Mouse (Mus musculus) ES-Bruce4 (cell line): Measurements from ENCODE around the gene Pskh1. TPM values are rescaled to one million over a fixed set of nuclear protein-coding genes. Genes with fewer than 3 reads are reported as not detected.

Source experiments
- H3K27ac ChIP-seq: 2 replicates; pipeline ENCODE4 v1.5.1; 2012; ENCODE audit warnings: low read length, inconsistent platforms; ENCODE audit not compliant: insufficient read depth
- H3K27me3 ChIP-seq: 2 replicates; pipeline ENCODE4 v1.6.1; 2012; ENCODE audit warnings: mild to moderate bottlenecking, low read length, inconsistent platforms; ENCODE audit not compliant: control insufficient read depth, poor library complexity, insufficient read depth, severe bottlenecking
- H3K36me3 ChIP-seq: 2 replicates; pipeline ENCODE4 v1.6.1; 2012; ENCODE audit warnings: inconsistent platforms, mild to moderate bottlenecking, low read length, moderate library complexity; ENCODE audit not compliant: control insufficient read depth, poor library complexity, insufficient read depth, severe bottlenecking
- H3K4me1 ChIP-seq: one replicate; pipeline ENCODE4 v1.8.1; 2011; ENCODE audit warnings: low read length; ENCODE audit not compliant: control insufficient read depth, insufficient read depth
- H3K4me3 ChIP-seq: 2 replicates; pipeline ENCODE4 v1.5.1; 2011; ENCODE audit warnings: low read depth, mild to moderate bottlenecking, low read length
- H3K9ac ChIP-seq: 2 replicates; pipeline ENCODE4 v1.6.1; 2012; ENCODE audit warnings: low read depth, mild to moderate bottlenecking, inconsistent platforms; ENCODE audit not compliant: poor library complexity, severe bottlenecking
- H3K9me3 ChIP-seq: replicated peaks from 2 replicates; pipeline ENCODE4 v1.6.1; 2012; ENCODE audit warnings: mild to moderate bottlenecking, low read length, inconsistent platforms; ENCODE audit not compliant: control insufficient read depth, poor library complexity, insufficient read depth, severe bottlenecking
- CTCF ChIP-seq: IDR thresholded peaks from one replicate; pipeline ENCODE4 v1.8.1; 2011; ENCODE audit warnings: low read depth, low read length
- EP300 ChIP-seq: IDR thresholded peaks from 2 replicates; pipeline ENCODE4 v1.6.1; 2011; ENCODE audit warnings: low read depth, low read length; ENCODE audit not compliant: insufficient read depth
- POLR2A ChIP-seq: IDR thresholded peaks from one replicate; pipeline ENCODE4 v1.8.1; 2011; ENCODE audit warnings: low read length; ENCODE audit not compliant: insufficient read depth
- polyA plus RNA-seq: library from polyadenylated mRNA; stranded (reverse); fragments of >200 nt; gene quantifications from 2 replicates; pipeline ENCODE4 v1.2.4, GENCODE M21; 2011; ENCODE audit warnings: low read depth; ENCODE audit not compliant: missing spikeins, insufficient read depth, insufficient read length

Pskh1 gene
- polyA plus RNA-seq, 1 experiment = 27.4 TPM

GRCm38 (mm10) chr8:105860143-105860981 is 39.9 kb upstream of the Pskh1 start, which contains the start of gene Nutf2:
Nutf2 (plus strand) TSS chr8:105860580.
- Histone ChIP-seq H3K36me3 (peaks cover 19% of the 10 kb centered on the region), H3K4me3 (peak within 1 kb of the TSS; percentile 88), H3K27ac (peak within 1 kb of the TSS; percentile 71), H3K9me3 (no peaks in the 10 kb centered on the region), H3K27me3 (no peaks in the 10 kb centered on the region), H3K9ac (peak within 1 kb of the TSS; percentile 91), H3K4me1 (peaks cover 3% of the 10 kb centered on the region)
- TF ChIP-seq EP300 = peak; percentile 38; the same call in 1 of the 2 replicates
- TF ChIP-seq POLR2A = peak; percentile 75
- no peak for TF ChIP-seq CTCF

GRCm38 (mm10) chr8:105861951-105862350 is 38.3 kb upstream of the Pskh1 start:
- no peak for TF ChIP-seq EP300
- TF ChIP-seq CTCF = peak; percentile 2
- TF ChIP-seq POLR2A = no peak
- H3K27me3 ChIP-seq = no peaks in the 10 kb centered on the region
- H3K4me3 ChIP-seq = peak overlapping the region; percentile 88
- H3K36me3 ChIP-seq = peaks cover 34% of the 10 kb centered on the region
- peaks cover 3% of the 10 kb centered on the region for H3K4me1 ChIP-seq
- H3K9me3 ChIP-seq = no peaks in the 10 kb centered on the region
- no peak overlapping the region for H3K27ac ChIP-seq
- peak overlapping the region; percentile 91 for H3K9ac ChIP-seq

DNA sequence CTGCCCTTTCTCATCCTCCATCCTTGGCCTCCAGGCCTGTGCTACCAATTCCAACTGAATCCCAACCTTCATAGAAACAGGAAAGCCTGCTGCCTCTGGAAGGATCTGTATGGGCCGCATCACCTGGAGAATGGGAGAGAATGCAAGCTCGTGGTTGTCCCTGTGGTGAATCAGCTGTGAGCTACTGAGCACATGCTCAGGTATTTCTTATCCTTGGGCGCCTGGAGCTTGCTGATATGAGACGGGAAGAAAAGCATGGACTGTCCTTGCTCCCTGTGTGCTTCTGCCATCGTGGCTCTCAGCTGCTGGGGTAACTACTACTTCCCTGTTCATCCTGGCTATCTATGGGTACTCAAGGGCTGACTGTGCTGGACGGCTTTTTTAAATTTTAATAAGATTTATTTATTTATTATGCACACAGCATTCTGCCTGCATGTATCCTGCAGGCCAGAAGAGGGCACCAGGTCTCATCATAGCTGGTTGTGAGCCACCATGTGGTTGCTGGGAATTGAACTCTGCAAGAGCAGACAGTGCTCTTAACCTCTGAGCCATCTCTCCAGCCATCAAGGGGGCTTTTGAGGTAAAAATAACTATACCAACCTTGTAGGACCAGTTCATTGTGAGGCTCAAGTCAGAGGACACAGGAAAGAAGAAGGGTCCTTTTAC is 33.7 kb upstream of the Pskh1 start:
- H3K27ac ChIP-seq = peak overlapping the region; percentile 51
- peaks cover 71% of the 10 kb centered on the region for H3K36me3 ChIP-seq
- no peak overlapping the region for H3K4me3 ChIP-seq
- H3K9ac ChIP-seq = no peak overlapping the region; the same call in 1 of the 2 replicates
- peaks cover 2% of the 10 kb centered on the region for H3K4me1 ChIP-seq
- TF ChIP-seq EP300 = no peak
- peak; percentile 47 for TF ChIP-seq CTCF
- no peaks in the 10 kb centered on the region for H3K27me3 ChIP-seq
- H3K9me3 ChIP-seq = no peaks in the 10 kb centered on the region

GRCm38 (mm10) chr8:105874301-105874700 is 25.9 kb upstream of the Pskh1 start:
- H3K4me1 ChIP-seq = no peaks in the 10 kb centered on the region

DNA sequence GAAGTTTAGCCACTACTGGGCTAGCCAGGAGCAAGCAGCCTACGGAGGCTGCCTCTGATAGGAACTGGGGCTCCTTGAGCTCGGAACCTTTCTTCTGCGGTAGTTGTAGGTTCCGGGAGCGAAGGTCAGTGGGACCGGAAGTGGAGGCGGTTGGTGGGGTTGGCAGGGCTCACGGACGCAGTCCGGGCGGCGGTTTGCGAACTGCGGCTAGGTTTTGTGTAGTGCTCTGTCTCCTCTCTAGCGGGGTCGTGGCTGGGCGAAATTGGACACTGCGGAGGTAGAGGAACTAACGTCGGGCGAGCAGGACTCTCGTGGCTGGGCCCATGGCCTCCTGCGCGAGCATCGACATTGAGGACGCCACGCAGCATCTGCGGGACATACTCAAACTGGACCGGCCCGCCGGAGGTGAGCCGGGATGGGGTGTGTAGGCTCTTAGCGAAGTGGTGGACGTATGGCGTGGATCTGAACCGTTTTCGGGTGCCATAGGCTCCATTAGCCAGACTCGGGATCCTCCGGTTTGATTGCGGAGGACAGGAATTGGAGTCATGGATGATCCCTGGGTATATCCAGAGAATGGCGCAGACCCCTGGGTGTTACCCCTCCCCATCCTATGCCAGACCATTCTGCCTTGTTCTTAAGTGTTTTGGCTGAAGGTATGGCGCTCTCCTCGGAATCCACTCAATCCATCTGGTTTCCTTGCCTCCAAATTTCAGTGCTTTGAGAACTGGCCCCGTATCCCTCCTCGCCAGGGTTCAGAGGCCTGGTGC is 19.3 kb upstream of the Pskh1 start, which contains the start of gene Edc4:
TSS of gene Edc4 (plus strand) at position 128 of the 767 bp plus-strand sequence.
- H3K4me1 ChIP-seq = no peaks in the 10 kb centered on the region
- TF ChIP-seq EP300 (peak; percentile 61; the same call in 1 of the 2 replicates), CTCF (no peak), POLR2A (peak; percentile 91)
- no peaks in the 10 kb centered on the region for H3K9me3 ChIP-seq
- H3K4me3 ChIP-seq = peak within 1 kb of the TSS; percentile 97
- no peaks in the 10 kb centered on the region for H3K27me3 ChIP-seq
- peak within 1 kb of the TSS; percentile 86 for H3K9ac ChIP-seq
- H3K27ac ChIP-seq = peak within 1 kb of the TSS; percentile 92
- H3K36me3 ChIP-seq = peaks cover 56% of the 10 kb centered on the region

More at GRCm38 (mm10) chr8:105874301-105874700, 25.9 kb upstream of the Pskh1 start:
- peaks cover 92% of the 10 kb centered on the region for H3K36me3 ChIP-seq
- no peaks in the 10 kb centered on the region for H3K9me3 ChIP-seq
- H3K27ac ChIP-seq = no peak overlapping the region
- TF ChIP-seq POLR2A (no peak), EP300 (no peak), CTCF (no peak)
- H3K4me3 ChIP-seq = no peak overlapping the region
- no peaks in the 10 kb centered on the region for H3K27me3 ChIP-seq
- no peak overlapping the region for H3K9ac ChIP-seq
